Mouse (Mus musculus) gastrocnemius, postnatal 14 days (tissue): ENCODE measurements around the gene Smim8. TPM values are rescaled to one million over a fixed set of nuclear protein-coding genes. Genes with fewer than 3 reads are reported as not detected.

Experiments used
- DNase-seq: peaks from one replicate; pipeline ENCODE4 v3.0.0; 2021; ENCODE audit warnings: mixed read lengths
- intact Hi-C: fragments of 180-260 bp; cut with DNase I; formaldehyde crosslinking; loops from one replicate; pipeline ENCODE4 v1.15.1; 2025; ENCODE audit warnings: low total_unique reads
- total RNA-seq, 2 experiments: library from RNA; stranded (reverse); gene quantifications; 2 replicates each; pipeline ENCODE4 v1.2.3; 2021

The Smim8 gene
- total RNA-seq, 2 experiments from 2014 or later = 24.5 to 29.0 TPM

DNA sequence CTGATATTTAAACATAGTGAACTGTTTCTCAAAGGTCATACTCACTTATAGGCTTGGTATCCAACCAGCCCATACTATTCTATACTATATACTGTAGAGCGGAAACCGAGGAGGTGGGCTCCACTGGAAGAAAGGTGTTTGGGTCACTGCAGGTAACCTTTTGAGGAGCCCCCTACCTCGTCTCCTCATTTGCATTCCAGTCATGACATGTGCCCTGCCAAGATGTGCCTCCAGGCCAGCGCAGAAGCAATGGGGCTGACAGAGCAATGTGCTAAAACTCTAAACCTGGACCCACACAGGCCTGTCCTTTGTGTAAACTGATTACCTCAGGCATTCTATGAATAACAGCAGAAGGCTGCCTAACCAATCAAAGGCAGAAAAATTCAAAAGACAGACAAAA, 53.9 kb downstream of the Smim8 start:
- DNase-seq = no peak
- intact Hi-C loops = no loop called here

DNA sequence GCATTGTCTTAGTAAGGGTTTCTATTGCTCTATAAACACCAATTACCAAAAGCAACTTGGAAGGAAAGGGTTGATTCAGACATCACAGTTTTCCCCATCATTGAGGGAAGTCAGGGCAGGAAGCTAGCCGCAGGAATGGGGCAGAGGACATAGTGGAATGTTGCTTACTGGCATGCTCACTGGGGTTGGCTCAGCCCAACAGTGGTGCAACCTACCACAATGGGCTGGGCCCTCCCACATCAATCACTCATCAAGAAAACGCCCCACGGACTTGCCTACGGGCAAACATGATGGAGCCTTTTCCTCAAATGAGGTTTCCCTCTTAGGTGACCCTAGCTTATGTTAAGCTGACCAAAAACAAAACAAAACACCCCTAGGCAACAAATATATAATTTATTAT, 55.0 kb downstream of the Smim8 start:
- DNase-seq = no peak
- intact Hi-C loops = no loop called here

DNA sequence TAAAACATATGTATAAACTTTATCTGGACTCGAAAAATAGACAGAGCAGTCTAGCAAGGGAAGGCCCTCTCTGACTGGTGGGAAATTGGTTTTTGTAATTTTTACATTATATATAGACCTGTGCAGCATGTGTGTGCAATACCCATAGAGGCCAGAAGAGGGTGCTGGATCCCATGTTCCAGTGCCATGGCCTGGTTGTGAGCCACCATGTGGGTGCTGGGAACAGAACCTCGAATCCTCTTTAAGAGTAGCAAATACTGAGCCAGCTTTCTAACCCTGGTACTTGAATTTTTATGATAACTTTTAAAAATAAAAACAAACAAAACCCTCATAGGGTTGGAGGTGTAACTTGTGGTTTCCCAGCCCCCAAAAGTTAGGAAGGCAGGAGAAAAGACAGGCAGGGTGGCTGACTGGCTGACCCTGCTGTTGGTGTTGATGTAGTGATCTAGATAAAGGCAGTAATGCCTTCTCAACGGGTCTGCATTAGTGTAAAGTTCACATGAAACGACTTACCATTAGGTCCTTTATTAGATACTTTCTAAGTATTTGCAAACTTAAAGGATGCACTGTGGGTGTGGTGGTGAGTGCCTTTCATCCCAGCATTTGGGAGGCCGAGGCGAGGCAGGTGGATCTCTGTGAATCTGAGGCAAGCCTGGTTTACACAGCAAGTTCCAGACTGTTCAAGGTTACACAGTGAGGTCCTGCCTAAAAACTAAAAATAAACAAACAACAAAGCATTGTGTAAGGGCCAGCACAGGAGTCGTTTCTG, 57.9 kb downstream of the Smim8 start:
- no peak for DNase-seq
- intact Hi-C loops = no loop called here

DNA sequence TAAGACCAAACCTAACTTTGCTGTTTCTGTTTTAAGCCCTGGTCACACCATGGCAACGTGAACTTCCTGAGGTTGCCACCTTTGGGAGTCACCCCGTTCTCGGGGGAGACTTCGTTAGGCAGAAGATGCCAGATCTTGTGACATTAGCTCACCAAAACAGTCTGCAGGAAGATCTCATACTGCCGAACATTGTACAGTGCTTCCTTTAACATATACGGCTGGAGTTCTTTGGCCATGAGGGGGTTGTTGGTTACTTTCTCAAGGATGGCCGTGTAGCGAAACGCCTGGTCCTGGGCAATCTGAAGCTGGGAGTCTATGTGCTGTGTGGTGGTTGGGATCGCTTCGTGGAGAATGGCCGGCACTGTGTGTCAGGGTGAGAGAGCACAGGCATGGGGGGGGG, 58.8 kb downstream of the Smim8 start:
- intact Hi-C loops = no loop called here
- DNase-seq = no peak

Other genes starting within 250 kb of the Smim8 start
- 10 to 100 TPM; 46.8 to 51.0 TPM for gene Akirin2, start 227.5 kb downstream of the Smim8 start, total RNA-seq
- 10 to 100 TPM; 29.1 to 29.2 TPM for gene Orc3, start 163.5 kb downstream of the Smim8 start, total RNA-seq
- gene Rars2, start 163.5 kb downstream of the Smim8 start, total RNA-seq = 10 to 100 TPM; 14.0 to 21.1 TPM
- gene Slc35a1, start 91.0 kb downstream of the Smim8 start, total RNA-seq = 10 to 100 TPM; 11.4 to 12.3 TPM
- not detected for gene Cfap206, start 48.2 kb downstream of the Smim8 start, total RNA-seq
- not detected for gene Gm136, start 22.2 kb downstream of the Smim8 start, total RNA-seq
- 1 to 10 TPM; 8.6 to 8.8 TPM for gene Zfp292, start 104.5 kb upstream of the Smim8 start, total RNA-seq
- gene Cga, start 115.4 kb upstream of the Smim8 start, total RNA-seq = not detected